Mouse (Mus musculus) embryo, embryonic 9.5 days (tissue): ENCODE results near the gene Dnajb4.
"Not testable (repeated sequence)": the region's sequence is repeated elsewhere in the genome, so short reads cannot be mapped to it uniquely, and the experiment has no call there.

Experiments used
- DNase-seq: peaks from one replicate; pipeline ENCODE4 v3.0.0-alpha.2; 2017; ENCODE audit errors: extremely low spot score

Gene Dnajb4

DNA sequence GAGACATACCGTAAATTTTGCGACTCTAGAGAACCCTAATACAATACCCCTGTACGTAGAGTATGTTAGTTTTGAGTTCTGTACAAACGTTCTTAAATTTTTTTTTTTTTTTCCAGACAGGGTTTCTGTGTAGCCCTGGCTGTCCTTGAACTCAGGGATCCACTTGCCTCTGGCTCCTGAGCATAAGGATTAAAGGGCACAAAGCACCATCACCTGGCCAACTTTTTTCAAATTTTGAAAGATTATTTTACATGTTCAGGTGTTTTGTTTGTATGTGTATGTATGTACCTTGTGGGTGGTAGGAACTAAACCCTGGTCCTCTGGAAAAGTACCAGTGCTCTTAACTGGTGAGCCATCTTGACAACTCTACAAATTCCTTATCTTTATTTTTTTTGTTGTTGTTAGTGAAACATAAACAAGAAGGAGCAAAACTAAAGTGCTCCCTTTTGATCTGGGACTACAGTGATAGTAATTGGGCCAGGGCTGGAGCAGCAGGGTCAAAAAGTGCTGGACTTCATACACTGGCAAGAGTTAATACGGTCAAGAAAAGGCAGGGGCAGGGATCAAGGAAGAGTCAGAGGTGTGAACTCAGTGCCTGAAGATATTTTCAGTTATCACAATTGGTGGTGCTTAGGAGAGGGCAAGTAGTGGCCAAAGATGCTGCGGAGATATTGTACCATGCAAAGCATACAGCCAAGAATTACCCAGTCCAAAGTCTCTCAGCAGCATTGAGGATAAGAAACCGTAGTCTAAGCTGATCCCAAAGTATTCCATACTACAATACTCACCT is 1.8 kb downstream of the Dnajb4 start:
- DNase-seq, result no peak

DNA sequence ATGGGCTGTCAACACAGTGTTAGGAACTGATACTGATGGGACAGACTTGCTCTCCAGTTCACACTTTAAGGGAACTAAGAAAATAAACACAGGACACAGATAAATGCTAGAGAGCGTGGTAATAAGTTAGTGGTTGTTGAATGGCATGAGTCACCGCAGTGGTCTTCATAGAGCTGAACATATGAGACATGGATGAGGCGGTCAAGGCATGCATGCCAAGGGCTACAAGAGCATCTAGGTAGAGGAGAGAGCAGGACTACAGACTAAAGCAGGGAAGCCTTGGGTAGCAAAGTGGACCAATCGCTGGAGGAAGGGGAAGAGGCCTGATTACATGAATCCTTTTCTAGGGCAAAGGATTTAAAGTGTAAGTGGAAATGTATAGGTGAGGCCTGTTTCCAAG is 2.9 kb downstream of the Dnajb4 start:
- no peak for DNase-seq

DNA sequence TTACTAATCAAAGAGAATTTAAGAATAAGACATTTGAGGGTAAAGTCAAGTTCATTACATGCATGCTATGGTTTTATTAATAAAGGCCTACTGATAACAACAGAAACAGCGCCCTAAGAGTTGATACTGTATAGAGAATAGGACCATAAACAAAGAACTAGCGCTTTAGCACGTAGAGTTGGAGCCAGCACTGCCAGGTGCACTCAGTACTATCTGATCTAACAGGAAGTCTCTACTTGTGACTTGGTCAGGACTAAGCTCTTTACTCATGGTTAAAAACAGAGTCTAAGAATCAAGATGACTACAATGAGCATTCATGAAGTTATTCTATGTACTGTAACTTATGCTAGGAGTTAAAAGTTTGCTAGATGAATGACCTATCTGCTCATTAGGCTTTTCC is 5.5 kb downstream of the Dnajb4 start:
- DNase-seq, result no peak

DNA sequence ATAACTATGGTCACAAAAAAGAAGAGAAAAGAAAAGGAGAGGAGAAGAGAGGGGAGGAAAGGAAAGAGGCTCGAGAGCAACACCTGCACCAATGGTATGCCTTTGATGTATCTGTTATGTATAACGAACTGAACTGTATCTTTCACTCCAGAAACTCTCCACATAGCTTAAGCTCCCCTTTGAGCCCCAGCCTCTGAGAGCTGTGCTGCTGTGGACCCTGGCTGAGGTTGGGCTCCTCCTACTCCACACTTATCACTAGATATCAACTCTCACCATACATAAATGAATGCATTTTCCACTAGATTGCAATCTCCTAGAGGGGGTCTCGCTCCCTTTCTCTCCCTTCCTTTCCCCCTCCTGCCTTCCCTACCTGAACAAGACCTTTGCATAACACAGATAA is 6.1 kb downstream of the Dnajb4 start:
- no peak for DNase-seq

DNA sequence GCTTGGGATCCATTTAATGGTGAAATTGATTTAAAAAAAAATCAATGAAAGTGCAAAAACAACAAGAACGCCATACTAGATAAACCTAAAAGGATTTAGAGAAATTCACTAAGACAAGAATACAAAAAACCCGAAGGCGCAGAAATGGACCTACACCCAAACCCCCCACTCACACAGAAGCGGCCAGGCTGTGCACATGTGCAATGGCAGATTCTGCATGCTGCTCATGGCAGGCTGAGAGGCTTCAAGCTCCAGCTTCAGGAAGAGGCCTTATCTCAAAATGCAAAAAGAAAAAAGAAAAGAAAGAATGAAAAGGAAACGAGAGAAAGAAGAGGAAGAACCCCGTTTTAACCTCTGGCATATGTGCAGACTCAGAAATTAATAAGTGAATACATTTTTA is 6.7 kb downstream of the Dnajb4 start:
- no peak for DNase-seq

DNA sequence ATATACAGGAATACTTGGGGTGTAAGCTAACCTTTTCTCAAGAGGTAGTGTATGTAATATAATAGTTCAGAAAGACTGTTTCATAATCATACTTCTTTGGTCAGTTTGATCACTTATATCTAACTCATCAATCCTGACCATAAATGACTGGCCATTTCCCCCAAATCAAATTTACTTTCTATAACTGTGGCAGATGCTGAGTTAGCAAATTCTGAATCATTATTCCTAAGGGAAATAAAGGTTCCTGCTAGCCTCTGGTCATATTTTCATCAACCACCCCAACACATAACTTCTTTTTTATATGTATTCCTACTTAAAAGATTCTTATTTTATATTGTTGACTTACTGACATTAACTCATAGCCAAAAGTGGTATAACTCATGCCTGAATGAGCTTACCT is 7.2 kb downstream of the Dnajb4 start:
- no peak for DNase-seq

DNA sequence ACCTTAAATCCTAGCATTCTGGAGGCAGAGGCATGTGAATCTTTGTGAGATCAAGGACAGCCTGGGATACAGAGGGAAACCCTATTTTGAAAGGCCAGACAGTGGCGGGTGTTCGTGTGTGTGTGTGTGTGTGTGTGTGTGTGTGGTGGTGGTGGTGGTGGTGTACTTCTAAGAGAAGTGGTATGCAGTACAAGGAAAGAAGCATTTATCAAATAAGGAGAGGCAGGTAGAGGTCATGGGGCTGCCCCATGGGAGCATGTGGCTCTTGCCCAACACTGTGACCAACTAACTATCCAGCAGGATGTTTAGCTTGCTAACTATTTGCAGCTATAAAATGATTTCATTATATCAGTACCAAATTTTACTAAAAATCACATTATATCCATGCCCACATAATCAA is 8.5 kb downstream of the Dnajb4 start:
- no peak for DNase-seq

DNA sequence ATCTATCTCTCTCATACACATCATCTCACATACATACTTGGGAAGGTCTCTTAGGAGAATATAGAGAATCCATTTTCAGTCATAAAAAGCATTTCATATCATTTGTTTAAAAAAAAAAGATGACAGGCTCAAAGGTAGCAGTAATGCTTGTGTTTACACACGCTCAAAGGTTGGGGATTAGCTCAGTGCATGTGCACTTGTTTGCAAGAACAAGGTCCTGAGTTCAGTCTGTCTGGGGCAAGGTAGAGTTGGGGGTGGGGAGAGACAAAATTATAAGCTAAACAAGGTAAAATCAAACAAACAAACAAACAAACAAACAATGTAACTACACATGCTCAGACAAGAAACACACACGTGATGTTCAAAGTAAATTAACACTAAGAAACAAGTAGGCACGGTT is 8.9 kb downstream of the Dnajb4 start:
- DNase-seq, result no peak

DNA sequence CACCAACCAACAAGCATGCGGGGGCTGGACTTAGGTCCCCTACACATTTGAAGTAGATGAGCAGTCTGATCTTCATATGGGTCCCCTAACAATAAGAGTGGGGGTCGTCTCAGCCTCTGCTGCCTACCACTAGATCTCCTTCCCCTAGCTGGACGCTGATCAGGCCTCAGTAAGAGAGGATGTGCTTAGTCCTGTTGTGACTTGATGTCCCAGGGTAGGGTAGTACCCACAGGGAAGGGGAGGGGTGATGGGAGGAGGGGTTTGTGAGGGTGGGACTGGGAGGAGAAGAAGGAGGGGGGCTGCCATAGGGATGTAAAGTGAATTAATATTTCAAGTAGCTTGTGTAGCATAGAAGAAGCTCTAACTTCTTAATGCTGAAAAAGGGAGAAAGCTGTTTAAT is 11.0 kb downstream of the Dnajb4 start:
- DNase-seq, result no peak

DNA sequence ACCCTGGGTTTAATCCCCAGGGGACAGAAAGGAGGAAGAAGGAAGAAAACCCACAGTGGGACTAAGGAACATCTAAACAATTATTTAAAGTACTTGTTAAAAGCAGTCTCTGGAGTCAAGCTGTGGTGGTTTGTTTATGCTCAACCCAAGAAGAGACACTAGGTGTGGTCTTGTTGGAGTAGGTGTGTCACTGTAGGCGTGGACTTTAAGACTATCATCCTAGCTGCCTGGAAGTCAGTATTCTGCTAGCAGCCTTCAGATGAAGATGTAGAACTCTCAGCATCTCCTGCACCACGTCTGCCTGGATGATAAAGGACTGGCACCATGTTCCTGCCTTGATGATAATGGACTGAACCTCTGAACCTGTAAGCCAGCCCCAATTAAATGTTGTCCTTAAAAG is 12.9 kb downstream of the Dnajb4 start:
- DNase-seq, result not testable (repeated sequence)

DNA sequence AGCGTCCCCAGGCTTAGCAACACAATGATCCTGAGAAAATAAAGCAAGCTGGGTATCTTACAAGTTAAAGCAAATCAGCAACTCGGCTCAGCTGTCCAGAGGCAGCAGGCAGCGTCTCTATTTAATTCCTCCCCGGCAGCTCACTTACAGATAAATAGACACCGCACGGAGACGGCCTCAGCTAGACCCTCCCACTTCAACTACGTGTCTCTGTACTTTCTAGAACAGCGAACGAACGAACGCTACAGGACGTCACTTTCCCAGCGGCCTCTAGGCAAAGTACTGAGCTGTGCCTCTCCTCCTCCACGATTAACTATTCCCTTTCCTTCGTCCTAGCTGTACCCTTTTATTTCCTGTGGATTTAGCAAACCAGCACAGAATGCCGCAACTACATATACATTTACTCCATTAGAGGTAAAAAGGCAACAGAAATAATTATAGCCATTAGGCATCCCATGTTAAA is 16.4 kb downstream of the Dnajb4 start:
- peak; percentile 84 for DNase-seq

DNA sequence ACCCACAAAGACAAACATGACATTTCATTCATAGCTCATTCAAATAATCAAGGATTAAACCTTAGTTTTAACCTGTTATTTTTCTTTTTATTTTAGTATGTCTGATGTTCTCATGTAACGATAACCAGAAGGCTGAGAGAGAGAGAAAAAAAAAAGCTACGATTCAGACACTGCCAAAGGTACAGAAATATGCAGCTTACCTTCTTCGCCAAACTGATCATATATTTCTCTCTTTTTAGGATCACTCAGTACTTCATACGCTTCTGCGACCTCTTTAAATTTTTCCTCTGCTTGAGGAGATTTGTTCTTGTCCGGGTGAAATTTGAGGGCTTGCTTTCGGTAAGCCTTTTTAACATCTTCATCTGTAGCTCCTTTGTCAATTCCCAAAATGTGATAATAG is 16.9 kb downstream of the Dnajb4 start:
- DNase-seq, result no peak

DNA sequence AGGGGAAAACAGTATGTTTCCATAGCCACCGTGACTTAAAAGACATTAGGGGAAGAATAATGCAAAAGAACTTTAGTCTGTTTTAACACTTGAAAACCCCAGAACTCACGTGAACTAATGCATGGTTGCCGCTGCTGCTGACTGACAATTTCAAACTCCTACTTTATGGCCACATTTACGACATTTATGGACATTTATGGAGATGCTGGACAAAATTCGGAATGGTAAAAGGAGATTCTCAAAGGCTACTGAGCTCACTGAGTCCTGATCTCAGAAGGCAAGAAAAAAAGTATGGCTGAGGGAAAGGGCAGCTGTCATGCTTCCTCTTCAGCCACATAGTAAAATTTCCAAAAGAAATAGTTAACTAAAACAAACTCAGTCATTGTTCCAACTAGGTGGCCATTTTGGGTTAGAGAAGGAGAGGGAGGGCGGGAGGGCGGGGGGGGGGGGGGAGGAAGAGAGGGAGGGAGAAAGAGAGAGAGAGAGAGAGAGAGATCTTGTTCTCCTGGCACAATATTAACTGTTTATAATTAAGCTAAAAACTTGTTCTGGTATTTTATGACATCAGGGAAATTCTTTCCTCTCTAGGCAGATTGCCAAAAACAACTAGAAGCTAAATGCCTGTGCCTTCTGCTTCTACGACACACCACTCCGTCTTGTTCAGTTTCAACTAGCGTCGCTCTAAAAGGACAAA is 17.7 kb downstream of the Dnajb4 start:
- no peak for DNase-seq

DNA sequence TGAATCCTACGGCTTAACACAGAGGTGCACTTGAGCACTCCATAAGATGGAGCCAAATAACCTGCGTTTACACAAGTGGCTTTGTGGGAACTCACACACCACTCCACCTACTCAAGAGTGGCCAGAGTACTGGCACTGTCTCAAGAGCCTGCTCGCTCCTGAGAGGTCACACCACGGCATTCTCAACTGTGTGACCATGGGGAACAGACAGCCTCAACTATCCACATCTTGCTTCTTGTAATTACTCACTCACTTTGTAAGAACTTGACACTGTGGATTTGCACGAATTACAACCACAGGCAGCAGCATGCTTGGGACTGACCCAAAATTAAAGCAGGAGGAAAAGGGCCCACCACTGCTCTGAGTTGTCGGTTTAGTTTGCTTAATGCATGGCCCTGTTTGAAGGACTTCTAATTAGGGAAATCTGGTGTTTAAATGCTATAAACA is 18.3 kb downstream of the Dnajb4 start:
- DNase-seq, result peak; percentile 24

DNA sequence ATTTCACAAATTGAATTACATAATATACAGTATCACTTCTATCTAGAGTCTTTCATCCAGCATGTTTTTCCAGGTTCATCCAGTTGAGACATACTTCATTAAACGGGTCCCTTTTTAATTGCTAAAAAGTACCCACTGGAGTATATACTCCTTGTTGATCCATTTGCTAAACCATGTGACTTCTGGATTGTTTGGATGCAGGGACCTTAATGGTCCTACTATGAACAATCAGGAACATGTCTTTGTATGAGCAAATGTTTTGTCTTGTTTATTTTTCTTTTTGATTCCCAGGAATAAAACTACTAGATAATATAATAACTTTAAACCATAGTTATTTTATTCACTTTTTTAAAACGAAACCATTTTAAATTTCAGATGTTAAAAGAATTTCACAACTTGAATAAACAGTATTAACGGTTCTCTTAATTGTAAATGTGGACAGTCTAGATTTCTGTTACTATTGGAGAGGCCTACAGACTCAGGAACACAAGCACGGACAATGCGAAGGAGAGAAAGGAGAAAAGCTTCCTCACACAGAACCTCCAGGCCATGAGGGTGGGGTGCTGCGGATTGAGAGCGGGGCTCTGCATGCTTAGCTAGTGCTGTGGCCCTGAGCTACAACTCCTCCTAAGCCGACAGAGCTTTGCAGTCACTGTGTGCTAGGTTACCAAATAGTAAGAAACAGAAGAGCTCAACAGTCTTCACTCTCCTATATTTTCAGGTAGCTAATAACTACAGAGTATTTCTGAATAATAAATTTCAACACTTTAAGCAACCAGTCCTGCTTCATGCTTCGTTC is 19.2 kb downstream of the Dnajb4 start:
- no peak for DNase-seq

DNA sequence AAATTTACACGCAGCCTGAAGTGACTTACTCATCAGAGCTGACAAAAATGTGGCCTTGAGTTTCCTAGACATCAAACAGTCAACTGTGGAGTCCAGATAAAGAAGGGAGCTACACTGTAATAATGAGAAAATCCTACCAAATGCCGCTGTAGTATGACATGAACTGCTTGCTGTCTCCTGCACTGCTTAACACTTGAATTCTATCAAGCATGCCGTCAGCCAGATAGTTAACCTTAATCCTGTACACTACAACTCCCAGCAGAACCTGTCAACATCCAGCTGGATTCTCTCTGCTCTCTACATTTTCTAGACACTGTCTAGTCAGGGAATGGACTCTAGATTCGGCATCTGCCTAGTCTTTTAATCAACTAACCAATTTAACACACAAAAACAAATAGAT is 20.8 kb downstream of the Dnajb4 start:
- DNase-seq, result no peak

DNA sequence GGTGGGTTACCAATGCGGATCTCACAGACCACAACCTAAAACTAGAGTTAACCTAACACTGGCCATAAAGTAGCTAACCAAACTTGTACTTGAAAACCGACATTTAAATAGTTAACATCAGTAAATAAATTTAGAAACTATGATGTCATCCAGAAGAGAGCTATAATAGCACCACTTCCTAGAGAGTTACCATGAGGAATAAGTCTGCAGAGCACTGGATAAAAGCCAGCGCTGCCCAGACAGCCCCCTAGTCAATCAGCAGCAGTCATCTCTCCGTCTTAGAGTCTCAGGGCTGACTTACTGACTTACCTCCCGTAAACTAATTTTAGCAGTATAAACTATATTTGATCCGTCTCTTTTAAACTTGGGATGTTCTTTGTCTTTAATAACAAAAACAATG is 24.0 kb downstream of the Dnajb4 start:
- no peak for DNase-seq

DNA sequence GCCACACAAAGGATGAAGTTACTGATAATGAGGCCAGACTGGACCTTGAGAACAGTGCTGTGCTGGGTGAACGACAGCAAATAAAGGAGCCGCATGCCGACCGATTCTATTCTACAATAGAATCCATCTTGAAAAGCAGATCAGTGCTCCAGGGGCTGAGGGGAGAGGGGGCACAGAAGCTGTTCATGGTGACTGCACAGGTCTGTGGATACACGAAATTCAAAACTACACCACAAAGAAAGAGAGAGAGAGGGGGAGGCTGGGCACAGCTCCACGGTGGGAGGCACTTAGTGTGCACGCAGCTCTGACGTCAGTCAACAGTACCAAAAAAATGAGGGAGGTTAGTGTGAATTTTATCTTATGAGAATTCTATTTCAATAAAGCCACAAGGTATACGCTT is 26.6 kb downstream of the Dnajb4 start:
- no peak for DNase-seq

DNA sequence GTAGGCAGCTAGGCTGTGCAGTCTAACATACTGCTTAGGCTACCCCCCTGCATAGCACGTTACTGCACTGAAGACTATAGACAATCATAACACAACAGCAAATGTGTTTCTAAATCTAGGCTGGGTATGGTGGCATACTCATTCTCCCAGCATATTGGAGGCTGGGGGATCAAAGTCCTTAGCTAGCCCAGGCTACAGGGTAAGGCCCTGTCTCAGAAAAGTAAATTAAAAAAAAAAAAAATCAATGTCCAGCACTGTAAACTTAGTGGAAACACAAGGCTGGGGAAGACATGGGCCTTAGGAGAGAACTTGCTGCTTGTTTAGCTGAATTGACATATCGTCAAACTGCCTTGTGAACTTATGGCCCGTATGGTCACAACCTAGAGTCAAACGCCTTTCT is 29.5 kb downstream of the Dnajb4 start:
- DNase-seq, result no peak

DNA sequence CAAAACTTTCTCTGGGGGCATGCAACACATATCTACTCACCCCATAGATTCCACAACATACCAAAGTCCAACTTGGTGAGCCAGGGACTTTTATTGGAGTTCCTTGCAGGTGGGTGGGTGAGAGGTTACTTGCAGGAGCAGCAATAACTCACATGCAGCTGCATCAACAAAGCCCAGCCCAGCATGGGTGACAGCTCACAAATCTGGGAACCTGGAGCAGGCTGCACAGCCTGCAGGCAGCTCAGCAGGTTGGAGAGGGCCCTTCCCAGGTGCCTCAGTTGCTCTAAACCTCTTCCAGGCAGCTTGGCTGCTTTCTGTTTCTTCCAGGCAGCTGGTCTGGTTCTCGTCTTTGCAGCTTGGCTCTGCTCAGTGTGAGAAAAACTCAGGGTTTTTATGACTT is 30.8 kb downstream of the Dnajb4 start:
- no peak for DNase-seq

DNA sequence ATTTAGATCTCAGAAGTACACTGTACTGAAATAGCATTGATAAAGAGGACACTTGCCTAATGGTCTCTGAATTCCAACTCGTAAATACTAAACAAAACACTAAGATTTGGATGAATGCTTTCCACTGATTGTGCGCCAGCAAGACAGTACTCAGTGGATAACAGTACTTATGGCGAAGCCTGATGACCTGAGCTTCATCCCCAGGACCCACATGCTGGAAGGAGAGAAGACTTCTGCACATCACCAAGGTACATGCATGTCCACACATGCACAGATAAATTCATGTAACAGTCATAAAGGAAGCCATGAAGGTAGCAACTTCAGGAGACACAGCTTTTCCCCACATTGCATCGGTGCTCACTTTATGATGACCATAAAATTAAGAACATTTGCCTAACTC is 31.3 kb downstream of the Dnajb4 start:
- DNase-seq, result no peak

DNA sequence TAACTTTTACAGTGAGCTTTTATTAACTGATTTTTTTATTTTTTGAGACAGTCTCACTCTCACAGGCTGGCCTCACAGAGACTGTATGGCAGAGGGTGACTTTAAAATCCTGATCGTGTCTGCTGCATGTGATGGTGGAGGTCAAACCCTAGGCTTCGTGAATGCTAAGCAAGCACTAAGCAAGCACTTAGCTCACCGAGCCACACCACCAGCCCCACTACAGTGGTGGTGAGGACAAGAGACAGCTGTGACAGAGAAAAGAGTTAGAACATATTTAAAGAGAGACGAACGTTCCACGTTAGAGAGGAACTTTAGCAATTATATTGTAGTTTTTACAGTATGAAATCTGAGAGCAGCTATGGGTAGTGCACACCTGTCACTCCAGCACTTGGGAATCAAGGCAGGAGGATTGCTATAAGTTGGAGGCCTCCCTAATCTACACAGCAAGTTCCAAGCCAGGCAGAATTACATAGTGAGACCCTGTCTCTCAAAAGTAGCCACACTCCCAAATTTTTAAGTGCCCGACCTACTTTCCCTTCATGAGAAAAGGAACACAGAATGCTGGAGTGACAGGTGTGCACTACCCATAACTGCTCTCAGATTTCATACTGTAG is 37.7 kb downstream of the Dnajb4 start:
- DNase-seq, result no peak
